ENCODE assay signal across 9 mouse cellular contexts in the genomic region with DNA sequence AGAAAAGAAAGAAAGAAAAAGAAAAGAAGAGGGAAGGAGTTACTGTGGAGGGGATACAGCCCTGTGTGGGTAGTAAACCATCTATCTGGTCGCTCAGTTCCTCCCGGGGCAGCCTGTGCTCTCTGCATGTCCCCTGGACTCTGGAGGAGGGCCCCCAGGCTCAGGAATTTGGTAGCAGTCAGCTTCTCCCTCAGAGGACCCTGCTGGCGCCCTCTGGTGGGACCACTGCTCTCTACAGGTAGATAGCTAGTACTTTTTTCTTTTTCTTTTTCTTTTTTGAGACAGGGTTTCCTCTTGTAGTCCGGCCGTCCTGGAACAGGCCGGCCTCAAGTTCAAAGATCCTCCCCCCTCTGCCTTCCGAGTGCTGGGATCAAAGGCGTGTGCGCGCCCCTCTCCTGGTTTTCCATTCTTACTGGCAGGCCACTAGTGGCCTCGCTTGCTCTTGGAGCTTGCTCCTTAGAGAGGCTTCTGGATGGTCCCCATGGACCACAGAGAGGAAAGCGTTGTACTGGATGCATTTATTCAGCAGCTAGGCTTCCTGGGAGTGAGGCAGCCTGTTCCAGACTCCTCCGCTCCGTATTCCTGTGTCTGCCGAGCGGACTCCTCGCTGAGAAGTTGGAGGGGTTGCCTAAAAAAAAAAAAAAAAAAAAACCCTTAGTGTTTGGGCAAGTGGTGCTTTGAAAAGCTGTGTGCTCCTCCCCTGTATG. TPM values are rescaled to one million over a fixed set of nuclear protein-coding genes. Genes with fewer than 3 reads are reported as not detected.
A peak's percentile ranks its signal among the peaks of the same experiment; 100 is the strongest.
DNase-seq lines count a peak whose midpoint lies in the region; ATAC-seq and TF ChIP-seq lines count a peak whose summit lies in the region.
"Had no signal": no experiment of that assay in that cellular context is flagged by ENCODE, and none has a peak within 500 bp of the region (broad histone marks: within the 10 kb centered on the region; RNA-seq: fewer than 3 reads in every experiment).

No protein-coding gene starts in this region.

- H3K4me3 ChIP-seq in kidney, embryonic 15.5 days (replicated peaks), result no peak overlapping the region
- no peak overlapping the region for H3K4me3 ChIP-seq in E14TG2a.4 (replicated peaks; ENCODE audit: low read length)
- H3K4me3 ChIP-seq: erythroblast, embryonic 14.5 days had no signal

- no peaks in the 10 kb centered on the region for H3K27me3 ChIP-seq in kidney, embryonic 15.5 days
- peaks cover 19% of the 10 kb centered on the region for H3K27me3 ChIP-seq in E14TG2a.4 (ENCODE audit: insufficient read depth, low read length)

- peak; percentile 63 for TF ChIP-seq CTCF in E14TG2a.4 (conservative IDR thresholded peaks at IDR 0.05; ENCODE audit: low read length)

- no peaks in the 10 kb centered on the region for H3K9me3 ChIP-seq in kidney, embryonic 15.5 days (replicated peaks)
- H3K9me3 ChIP-seq in E14TG2a.4 (ENCODE audit: low read length), result no peaks in the 10 kb centered on the region; the same call in 1 of the 2 replicates

- intact Hi-C loops in left cerebral cortex, postnatal 36 days (cut with DNase I), result loop anchor here (2.0 kb wide), 1 partner anchor 111 kb away; no protein-coding TSS in a partner anchor

- no peak overlapping the region for H3K4me2 ChIP-seq in kidney, embryonic 15.5 days

- no peak for ATAC-seq in kidney, embryonic 15.5 days (replicated peaks; ENCODE audit: low FRiP score)

- 63% methylated on average over 17 of the region's 17 CpGs for whole genome bisulfite sequencing in kidney, embryonic 15.5 days

- H3K27ac ChIP-seq in kidney, embryonic 15.5 days, result no peak overlapping the region
- H3K27ac ChIP-seq: macrophage had no signal

- H3K36me3 ChIP-seq in kidney, embryonic 15.5 days, result no peaks in the 10 kb centered on the region
- no peaks in the 10 kb centered on the region for H3K36me3 ChIP-seq in E14TG2a.4 (ENCODE audit: insufficient read depth, low read length)

- DNase-seq in kidney, adult 18-20 months, result peak; percentile 36
- DNase-seq in WW6 (ENCODE audit: low read depth, low spot score), result peak; percentile 50
- peak; percentile 46 to 69 for DNase-seq in kidney, postnatal 25 days
- peak; percentile 70 for DNase-seq in retina, embryonic 14.5 days (ENCODE audit: low spot score)
- no peak for DNase-seq in left cerebral cortex, postnatal 36 days (ENCODE audit: low spot score in 2 of 2)

- no peak overlapping the region for H3K9ac ChIP-seq in kidney, embryonic 15.5 days

- peaks cover 29% of the 10 kb centered on the region for H3K4me1 ChIP-seq in kidney, embryonic 15.5 days
- peaks cover 9% of the 10 kb centered on the region for H3K4me1 ChIP-seq in E14TG2a.4 (replicated peaks; ENCODE audit: low read depth, low read length)

RNA-seq across cellular contexts. Expression of gene Togaram2, which starts 1.1 kb away (rescaled TPM):
- polyA plus RNA-seq in kidney, embryonic 15.5 days (2015; fragmentation: Nextera tagmentation; extraction: Ambion mirVana), result 0.18 and 0.32 TPM in 2 replicates
- 1 to 10 TPM; 1.1 to 5.5 TPM for total RNA-seq in left cerebral cortex, postnatal 36 days (2021)
- polyA plus RNA-seq: erythroblast, embryonic 14.5 days; macrophage had no signal

RNA-seq across cellular contexts. Expression of gene Wdr43, which starts 56.3 kb away (rescaled TPM):
- 83.3 and 84.2 TPM in 2 replicates for polyA plus RNA-seq in kidney, embryonic 15.5 days (2015; fragmentation: Nextera tagmentation; extraction: Ambion mirVana)
- 10 to 100 TPM; 20.3 to 26.8 TPM for total RNA-seq in left cerebral cortex, postnatal 36 days (2021)

Comparison
In these comparisons a context has a peak if more than half of its experiments do, and no peak if none do; other contexts are left out.
1. DNase-seq: peak in kidney, adult 18-20 months (single experiment), WW6 (single experiment), kidney, postnatal 25 days (2 of 2) and retina, embryonic 14.5 days (single experiment); none in left cerebral cortex, postnatal 36 days (0 of 2).